Mouse (Mus musculus) common myeloid progenitor, adult 5-6 weeks (primary cell): Measurements from ENCODE around the gene Abhd2. TPM values are rescaled to one million over a fixed set of nuclear protein-coding genes. Genes with fewer than 3 reads are reported as not detected.

ENCODE experiments used
- ATAC-seq: replicated peaks from 2 replicates; pipeline ENCODE4 v1.8.0; 2016; ENCODE audit warnings: low read depth, mild to moderate bottlenecking, moderate TSS enrichment, inconsistent platforms; ENCODE audit not compliant: poor library complexity, severe bottlenecking
- total RNA-seq: library from RNA; stranded (forward); fragments of 200-1000, 187-1606 nt; gene quantifications from 2 replicates; pipeline ENCODE4 v1.2.3, GENCODE M21; 2017

The Abhd2 gene
- total RNA-seq, 1 experiment from 2014 or later = 32.5 TPM

DNA sequence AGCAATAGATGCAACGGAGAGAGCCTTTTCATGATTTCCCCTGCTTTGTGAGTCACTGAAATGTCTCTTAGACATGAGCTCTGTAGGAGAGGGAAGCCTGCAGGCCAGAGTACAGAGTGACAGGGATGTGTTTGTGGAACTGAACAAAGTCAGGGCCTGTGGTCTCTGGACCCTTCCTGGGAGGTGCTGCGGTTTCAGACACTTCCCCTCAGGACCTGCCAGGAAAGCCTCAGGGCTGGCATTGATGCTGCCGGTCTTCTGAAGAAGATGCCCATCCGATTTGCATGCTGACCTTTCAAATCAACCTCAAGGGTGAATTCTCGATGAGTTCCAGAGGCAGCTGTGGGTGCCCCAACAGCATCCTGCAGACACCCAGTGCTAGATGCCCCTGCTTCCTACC, 41.5 kb downstream of the Abhd2 start:
- peak; percentile 74 for ATAC-seq

GRCm38 (mm10) chr7:79315149-79315548, 42.1 kb downstream of the Abhd2 start:
- peak; percentile 53 for ATAC-seq

DNA sequence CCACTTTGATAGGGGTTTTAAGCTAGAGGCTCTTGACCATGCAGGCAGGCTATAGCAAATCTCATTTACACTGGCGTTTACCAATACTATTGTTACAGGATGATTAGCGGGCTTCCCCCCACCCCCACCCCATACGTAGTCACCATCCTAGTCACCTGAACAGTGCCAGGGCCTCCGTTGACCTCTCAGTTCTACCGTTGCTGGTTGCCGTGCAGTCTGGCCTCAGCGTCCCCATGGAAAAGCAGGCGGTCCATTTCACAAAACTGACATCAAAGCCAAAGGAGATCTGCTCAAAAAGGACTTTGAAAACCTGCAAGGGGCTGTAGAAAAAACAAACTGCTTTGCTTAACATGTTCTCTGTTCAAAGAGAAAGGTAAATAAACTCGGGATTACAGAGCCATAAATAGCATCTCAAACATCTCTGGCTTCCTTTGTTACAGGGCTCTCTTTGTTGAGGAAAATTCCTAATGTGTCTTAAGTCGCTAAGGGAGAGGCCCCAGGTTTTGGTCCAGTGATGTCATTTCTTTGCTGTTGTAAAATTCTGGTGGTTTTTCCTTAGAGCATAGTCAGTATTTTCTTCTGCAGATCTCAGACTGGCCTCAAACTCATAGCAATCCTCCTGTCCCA, 43.2 kb downstream of the Abhd2 start:
- ATAC-seq = no peak

DNA sequence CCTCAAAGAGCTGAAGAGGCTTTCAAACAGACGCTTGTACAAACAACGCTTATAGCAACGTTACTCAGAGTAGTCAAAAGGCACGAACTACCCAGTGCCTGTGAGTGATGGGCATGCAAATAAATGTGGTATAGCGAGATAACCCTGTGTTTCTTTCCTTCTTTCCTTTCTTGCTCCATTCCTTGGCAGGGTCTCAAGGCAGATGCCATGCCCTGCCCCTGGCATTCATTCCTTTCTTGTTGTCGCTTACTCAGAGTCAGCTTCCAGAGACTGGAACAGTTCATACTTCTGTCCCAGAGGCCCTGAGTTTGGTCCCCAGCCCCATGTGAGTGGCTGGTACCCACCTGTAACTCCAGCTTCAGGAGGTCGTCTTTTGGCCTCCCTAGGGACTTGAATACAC, 44.6 kb downstream of the Abhd2 start:
- ATAC-seq = no peak

GRCm38 (mm10) chr7:79318110-79318801, 45.3 kb downstream of the Abhd2 start:
- ATAC-seq = 0 out of 2 replicates have a peak, but pooled peaks have one; percentile 7

DNA sequence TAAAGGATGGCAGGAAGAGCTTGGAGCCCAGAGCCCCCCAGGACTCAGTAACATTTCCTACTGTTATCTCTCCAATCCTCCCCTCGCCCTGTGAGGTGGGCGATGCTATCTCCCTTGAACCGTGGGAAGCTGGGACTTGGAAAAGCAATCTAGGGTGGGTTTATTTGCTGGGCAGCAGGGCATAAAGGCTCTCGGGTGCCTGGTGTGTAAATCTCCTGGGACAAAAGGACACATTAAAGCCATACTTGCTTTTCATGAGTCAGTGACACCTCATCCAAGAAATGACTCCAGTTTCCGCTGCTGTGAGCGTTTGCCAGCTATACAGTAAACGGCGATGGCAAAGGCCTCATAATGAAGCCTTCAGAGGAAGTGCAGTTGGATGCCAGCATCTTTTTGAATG, 50.9 kb downstream of the Abhd2 start:
- no peak for ATAC-seq

DNA sequence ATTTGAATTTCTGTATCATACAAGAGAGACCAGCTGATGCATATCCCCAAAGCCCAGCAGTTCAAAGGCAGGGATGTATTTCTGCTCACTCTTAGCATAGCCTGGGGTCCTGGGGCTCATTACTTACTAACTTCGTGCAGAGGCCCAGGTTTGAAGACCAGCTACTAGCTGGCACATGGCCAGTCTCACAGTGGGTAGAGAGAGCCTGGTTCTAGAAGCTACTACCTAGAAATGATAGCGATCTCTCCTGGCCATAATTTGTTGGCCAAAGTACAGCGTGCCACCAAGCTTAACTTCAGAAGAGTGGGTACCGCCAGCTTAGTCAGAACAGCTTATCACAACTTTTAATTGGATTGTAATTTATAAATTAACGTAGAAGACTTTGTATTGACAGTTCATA, 55.8 kb downstream of the Abhd2 start:
- ATAC-seq = no peak

DNA sequence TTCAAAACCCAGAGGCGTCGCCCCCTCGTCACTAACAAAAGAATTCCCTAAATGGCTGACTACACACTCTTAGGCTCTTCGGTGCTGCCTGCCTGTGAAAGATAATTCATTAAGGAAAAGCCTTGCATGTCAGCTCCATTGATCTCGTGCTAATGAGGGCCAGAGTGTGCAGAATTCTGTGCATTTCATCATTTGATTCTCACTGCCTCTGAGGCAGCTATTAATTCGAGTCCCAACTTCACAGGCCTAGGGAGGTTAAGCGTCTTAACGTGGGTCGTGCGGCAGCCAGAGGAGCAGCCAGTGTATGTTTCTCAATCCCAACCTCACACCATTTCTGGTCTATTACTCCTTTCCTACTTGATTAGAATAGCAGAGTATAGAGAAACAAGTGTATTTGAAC, 58.2 kb downstream of the Abhd2 start:
- ATAC-seq = no peak

GRCm38 (mm10) chr7:79333419-79333818, 60.4 kb downstream of the Abhd2 start:
- no peak for ATAC-seq

DNA sequence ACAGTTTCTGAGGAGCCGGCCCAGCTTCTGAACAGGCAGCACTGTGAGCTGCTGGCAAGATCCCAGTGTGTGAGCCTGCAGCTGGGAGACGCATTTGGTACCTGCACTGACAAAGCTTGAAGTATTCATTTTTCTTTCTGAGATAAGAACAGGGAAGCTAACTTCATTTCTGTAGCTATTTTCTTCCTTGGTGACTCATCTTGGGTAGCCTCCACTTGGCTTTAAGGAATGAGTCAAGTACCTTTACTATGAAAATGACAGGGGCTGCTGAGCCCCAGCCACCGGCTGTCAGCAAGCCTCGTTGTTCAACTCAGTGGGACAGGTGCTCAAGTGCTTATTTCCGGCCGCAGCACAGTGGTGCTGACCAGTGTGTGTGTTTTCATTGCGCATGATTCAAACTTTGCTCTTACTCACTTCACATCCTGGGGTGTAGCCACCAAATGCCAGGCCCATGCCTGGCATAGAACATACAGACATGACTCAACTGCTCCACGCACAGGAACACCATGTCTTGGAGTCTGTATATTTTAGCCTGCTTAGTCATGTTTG, 63.4 kb downstream of the Abhd2 start:
- ATAC-seq = no peak

DNA sequence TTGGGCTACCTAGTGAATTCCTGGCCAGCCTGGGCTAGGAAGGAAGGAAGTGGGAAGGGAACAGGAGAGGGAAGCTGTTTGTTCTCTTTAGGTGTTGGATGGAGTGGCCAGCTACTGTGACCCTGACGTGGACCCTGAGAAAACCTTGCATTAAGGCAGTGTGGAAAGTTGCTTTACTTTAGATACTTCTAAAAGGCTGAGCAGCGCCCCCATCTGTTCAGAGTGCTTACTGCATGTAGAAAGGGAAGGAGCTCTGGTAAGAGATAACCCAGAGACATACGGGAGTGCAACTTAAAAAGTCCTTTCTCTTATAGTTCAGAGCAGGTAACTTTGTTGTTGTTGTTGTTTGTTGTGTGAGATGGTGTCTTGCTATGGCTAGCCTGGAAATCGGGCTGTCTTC, 72.9 kb downstream of the Abhd2 start:
- ATAC-seq = peak; percentile 20; the same call in 1 of the 2 replicates

DNA sequence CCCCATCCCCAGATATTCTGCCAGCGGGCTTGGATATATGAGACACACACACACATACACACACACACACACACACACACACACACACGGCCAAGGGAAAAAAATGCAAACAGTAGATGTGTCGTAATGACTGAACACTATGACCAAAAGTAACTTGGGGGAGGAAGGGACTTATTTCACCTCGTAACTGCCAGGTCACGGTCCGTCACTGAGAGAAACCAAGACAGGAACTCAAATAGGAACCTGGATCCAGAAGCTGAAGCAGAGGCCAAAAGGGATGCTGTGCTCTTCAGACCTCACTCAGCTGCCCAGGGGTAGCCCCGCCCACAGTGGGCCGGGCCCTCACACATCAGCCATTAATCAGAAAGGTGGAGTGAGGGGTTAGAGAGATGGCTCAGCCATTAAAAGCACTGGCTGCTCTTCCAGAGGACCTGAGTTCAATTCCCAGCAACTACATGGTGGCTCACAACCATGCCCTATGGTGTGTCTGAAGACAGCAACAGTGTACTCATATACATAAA, 73.6 kb downstream of the Abhd2 start:
- ATAC-seq = no peak

DNA sequence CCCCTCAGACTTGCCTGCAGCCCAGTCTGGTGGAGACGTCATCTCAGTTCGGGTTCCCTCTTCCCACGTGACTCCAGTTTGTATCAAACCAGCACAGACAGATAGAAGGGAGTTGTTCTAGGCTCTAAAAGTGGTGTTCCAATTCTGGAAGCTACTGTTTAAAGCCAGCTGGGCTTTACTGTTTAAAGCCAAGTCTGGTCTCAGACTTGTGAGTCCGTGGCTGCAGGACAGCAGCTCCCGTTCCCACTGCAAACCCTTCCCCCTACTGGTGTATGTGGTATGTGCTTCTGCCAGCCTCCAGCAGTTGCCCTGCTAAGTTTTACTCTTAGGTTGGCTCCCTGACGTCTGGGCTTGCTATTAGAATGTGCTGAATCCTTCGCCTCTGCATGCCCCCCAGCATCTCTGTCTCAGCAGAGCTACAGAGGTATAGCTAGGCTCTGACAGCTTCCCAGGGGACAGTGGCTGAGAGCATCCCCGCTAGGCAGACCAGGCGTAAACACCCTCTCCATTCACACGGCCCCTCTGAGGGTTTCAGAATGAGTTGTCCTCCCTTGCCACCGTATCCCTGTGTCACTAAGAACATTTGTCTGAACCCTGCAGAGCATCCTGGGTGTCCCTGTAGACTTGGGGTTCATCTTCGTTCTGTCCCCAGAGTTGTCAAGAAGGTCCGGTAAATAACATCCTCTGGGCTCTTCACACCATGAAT, 74.3 kb downstream of the Abhd2 start:
- no peak for ATAC-seq

- ATAC-seq = no peak
Measured at GRCm38 (mm10) chr7:79348816-79349215, 75.8 kb downstream of the Abhd2 start.

DNA sequence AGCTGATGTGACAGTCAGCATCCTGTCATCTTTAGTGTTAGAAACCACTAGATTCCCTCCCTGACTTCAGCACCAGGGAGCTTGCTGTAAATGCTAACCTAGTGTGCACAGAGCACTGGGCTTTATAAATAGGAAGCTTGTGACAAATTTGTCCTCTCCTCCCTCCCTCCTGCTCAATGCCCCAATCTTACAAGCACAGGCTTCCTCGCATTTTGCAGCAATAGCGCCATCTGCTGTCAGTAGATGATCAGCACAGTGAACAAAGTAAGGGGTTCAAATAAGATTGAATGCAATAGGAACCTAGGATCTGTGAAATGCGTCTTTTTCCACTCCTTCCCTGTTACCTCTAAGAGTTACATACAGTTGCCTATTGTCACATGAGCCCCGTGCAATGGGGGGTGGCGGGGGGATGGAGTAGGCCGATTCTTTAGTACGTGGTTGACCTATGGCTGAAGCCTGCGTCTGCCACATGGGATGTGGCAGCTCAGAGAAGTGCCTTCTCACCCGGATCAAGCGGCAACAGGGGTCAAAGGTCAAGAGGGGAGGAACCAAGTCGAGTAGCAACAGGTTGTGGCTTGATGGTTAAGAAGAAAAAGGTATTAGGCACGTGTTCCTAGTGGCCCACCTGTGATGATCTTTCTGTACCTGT, 76.9 kb downstream of the Abhd2 start:
- peak; percentile 85 for ATAC-seq

DNA sequence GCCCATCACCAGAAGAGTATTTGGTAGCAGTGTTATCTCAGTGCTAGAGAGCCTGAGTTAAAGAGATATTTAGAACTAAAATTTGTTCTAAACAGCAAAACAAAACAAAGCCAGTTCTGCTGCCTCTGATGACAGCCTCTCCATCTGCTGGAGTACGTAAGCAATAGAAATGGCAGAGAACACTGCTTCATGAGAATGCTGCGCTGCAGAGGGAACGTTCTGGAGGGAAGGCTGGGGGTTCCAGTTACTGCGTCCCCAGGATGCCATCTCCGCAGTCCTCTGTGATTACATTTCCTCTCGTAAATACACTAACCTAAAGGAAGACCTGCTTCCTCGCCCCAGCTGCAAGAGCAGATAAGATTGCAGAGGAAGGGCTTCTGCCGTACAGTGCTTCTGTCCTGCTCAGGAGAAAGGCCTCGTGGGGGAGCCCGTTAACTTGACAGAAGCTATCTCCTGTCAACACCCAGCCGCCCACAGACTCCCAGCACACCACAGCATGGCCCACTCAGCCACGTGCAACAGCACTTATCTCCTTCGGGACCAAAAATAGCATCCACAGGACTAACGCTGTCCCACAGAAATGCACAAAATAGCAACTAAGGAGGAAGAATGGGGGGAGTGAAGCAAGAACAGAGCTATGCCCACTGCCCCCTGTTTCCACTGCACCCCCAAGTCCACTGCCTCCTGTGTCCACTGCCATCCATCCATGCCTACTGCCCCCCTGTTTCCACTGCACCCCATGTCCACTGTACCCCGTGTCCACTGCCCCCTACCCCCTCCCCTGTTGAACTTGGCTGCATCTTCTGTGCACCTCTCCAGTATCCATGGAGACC, 85.6 kb downstream of the Abhd2 start:
- peak; percentile 81 for ATAC-seq

DNA sequence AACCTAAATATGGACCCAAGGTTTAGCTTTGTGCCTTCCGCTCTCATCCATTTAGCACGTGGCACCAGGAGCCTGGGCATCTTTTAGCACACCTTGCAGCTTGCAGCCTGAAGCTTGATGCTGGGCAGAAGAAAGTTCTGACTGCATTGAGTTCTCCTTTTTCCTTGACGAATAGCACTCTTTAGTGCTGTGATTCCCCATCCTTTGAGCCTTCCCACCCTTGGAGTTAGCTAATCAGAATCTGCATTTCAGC, 86.1 kb downstream of the Abhd2 start:
- ATAC-seq = no peak; the same call in 1 of the 2 replicates

DNA sequence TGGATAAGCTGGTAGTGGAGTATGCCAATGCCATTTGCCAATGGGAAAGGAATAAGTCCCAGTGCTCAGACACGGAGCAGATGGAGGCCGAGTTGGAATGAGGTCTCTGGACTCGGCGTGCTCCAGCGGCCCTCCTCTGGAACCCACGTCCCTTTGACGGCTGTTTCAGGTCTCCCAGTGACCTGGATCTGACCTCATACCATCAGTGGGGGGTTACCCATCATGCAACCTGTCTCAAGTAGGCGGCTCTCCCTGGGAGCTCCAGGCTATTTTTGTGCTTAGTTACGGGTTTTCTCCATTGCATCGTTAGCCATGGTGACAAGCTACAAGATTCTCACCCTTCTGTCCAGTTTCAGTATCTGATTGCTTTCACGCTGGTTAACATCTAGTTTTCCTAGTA, 87.1 kb downstream of the Abhd2 start:
- ATAC-seq = no peak

DNA sequence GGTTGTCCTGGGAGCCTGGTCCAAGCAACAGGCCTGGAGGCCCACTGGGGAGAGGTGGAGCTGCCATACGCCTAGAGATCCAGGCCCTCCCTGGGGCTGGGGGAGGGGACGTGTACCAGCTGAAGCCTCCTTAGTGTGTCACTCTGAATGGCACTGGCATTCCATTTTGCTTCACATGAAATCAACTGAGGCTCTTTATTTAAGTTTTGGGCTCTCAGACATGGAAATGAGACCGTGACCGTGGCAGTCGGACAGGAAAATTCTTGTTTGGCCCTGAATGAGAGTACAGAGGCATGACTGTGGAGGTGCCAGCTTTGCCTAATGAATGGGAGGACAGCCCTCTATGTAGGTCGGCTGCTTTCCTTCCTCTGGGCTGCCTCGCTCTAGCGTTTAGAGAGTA, 89.2 kb downstream of the Abhd2 start:
- no peak for ATAC-seq

DNA sequence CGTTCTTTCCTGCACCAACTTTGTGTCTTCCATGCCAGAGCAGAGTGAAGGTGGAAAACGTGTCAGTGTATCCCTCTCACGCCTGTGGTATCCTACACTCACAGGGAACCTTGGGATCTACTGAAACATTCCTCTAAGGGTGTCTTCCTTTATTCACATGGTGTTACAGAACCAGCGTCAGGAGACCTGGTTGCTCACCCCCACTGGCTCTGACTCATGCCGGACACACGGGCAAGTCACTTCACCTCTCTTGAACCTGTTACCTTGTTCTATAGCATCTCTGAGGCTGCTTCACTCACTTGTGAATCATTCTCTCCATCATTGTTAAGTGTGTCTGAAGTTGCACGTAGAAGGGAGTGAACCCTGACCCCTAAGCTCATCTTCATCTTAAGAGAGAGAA, 89.8 kb downstream of the Abhd2 start:
- ATAC-seq = no peak
